Mouse (Mus musculus): ENCODE measurements around the gene Senp1. TPM values are rescaled to one million over a fixed set of nuclear protein-coding genes. Genes with fewer than 3 reads are reported as not detected.

Gene Senp1
- total and polyA plus RNA-seq, 3 experiments: 17.1 to 61.3 (median 55.5) TPM

- no peaks in the 10 kb centered on the region for H3K36me3 ChIP-seq (replicated peaks)
- H3K4me1 ChIP-seq (ENCODE audit: insufficient read depth, low read depth, low read length): no peaks in the 10 kb centered on the region; the same call in 1 of the 2 replicates
- DNase-seq (ENCODE audit: low spot score) (no peak), ATAC-seq (ENCODE audit: extremely low read depth, insufficient number of reproducible peaks, low FRiP score, poor library complexity, severe bottlenecking) (no peak)
- H3K4me3 ChIP-seq (ENCODE audit: low read depth, low read length): no peak overlapping the region
- peaks cover 33% of the 10 kb centered on the region for H3K27me3 ChIP-seq (ENCODE audit: insufficient read depth, low read length)
- no peak for TF ChIP-seq TAL1 (conservative IDR thresholded peaks at IDR 0.05; ENCODE audit: low read depth, low read length)
- TF ChIP-seq GATA2 (IDR thresholded peaks at IDR 0.05; ENCODE audit: borderline replicate concordance, low read depth, low read length): no peak
- no peaks in the 10 kb centered on the region for H3K9me3 ChIP-seq (replicated peaks)
These were observed 71.7 kb downstream of the Senp1 start for GRCm38 (mm10) chr15:98021886-98022285.

- no peaks in the 10 kb centered on the region for H3K36me3 ChIP-seq (replicated peaks)
- H3K4me3 ChIP-seq (ENCODE audit: low read depth, low read length): no peak overlapping the region
- H3K9me3 ChIP-seq (replicated peaks): no peaks in the 10 kb centered on the region
- no peak for TF ChIP-seq CTCF (IDR thresholded peaks at IDR 0.05; ENCODE audit: low read depth, low read length)
- TF ChIP-seq GATA2 (IDR thresholded peaks at IDR 0.05; ENCODE audit: borderline replicate concordance, low read depth, low read length): no peak
- TF ChIP-seq GATA1 (IDR thresholded peaks at IDR 0.05; ENCODE audit: borderline replicate concordance, low read length): no peak
- no peak for TF ChIP-seq TAL1 (conservative IDR thresholded peaks at IDR 0.05; ENCODE audit: low read depth, low read length)
- no peak for TF ChIP-seq POLR2AphosphoS5 (IDR thresholded peaks at IDR 0.05; ENCODE audit: insufficient replicate concordance, low read depth, low read length)
- peaks cover 11% of the 10 kb centered on the region for H3K27me3 ChIP-seq (ENCODE audit: insufficient read depth, low read length)
- ATAC-seq (ENCODE audit: extremely low read depth, insufficient number of reproducible peaks, low FRiP score, poor library complexity, severe bottlenecking) (no peak), DNase-seq (ENCODE audit: low spot score) (no peak)
- no peaks in the 10 kb centered on the region; the same call in 1 of the 2 replicates for H3K4me1 ChIP-seq (ENCODE audit: insufficient read depth, low read depth, low read length)
These were observed 74.5 kb downstream of the Senp1 start for GRCm38 (mm10) chr15:98019047-98019446.

DNA sequence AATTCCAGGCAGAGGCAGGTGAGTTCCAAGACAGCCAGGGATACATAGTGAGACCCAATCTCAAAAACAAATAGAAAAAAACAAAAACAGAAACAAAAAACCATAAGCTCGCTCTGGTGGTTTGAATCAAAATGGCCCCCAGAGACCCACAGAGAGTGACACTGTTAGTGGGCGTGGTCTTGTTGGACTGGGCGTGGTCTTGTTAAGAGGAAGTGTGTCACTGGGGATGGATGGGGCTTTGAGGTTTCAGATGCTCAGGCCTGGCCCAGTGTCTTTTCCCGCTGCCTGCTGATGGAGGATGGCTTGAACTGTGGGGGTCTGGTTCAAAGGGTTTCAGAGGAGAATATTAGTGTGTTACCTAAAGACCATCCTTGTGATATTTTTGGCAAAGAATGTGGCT is 75.6 kb downstream of the Senp1 start:
- Histone ChIP-seq H3K4me1 (ENCODE audit: insufficient read depth, low read depth, low read length) (no peaks in the 10 kb centered on the region; the same call in 1 of the 2 replicates), H3K36me3 (replicated peaks) (no peaks in the 10 kb centered on the region), H3K4me3 (ENCODE audit: low read depth, low read length) (no peak overlapping the region), H3K27me3 (ENCODE audit: insufficient read depth, low read length) (peaks cover 7% of the 10 kb centered on the region), H3K9me3 (replicated peaks) (no peaks in the 10 kb centered on the region)
- TF ChIP-seq TAL1 (conservative IDR thresholded peaks at IDR 0.05; ENCODE audit: low read depth, low read length) (no peak), GATA2 (IDR thresholded peaks at IDR 0.05; ENCODE audit: borderline replicate concordance, low read depth, low read length) (no peak), GATA1 (IDR thresholded peaks at IDR 0.05; ENCODE audit: borderline replicate concordance, low read length) (no peak), CTCF (IDR thresholded peaks at IDR 0.05; ENCODE audit: low read depth, low read length) (no peak), POLR2AphosphoS5 (IDR thresholded peaks at IDR 0.05; ENCODE audit: insufficient replicate concordance, low read depth, low read length) (no peak)
- ATAC-seq (ENCODE audit: extremely low read depth, insufficient number of reproducible peaks, low FRiP score, poor library complexity, severe bottlenecking): no peak
- DNase-seq (ENCODE audit: low spot score): no peak

GRCm38 (mm10) chr15:98012810-98013209 is 80.7 kb downstream of the Senp1 start:
- Histone ChIP-seq H3K9me3 (replicated peaks) (no peaks in the 10 kb centered on the region), H3K4me1 (ENCODE audit: insufficient read depth, low read depth, low read length) (no peaks in the 10 kb centered on the region; the same call in 1 of the 2 replicates), H3K4me3 (ENCODE audit: low read depth, low read length) (no peak overlapping the region), H3K27me3 (ENCODE audit: insufficient read depth, low read length) (peaks cover 32% of the 10 kb centered on the region), H3K36me3 (replicated peaks) (no peaks in the 10 kb centered on the region)
- DNase-seq (ENCODE audit: low spot score): no peak
- TF ChIP-seq TAL1 (conservative IDR thresholded peaks at IDR 0.05; ENCODE audit: low read depth, low read length) (no peak), GATA1 (IDR thresholded peaks at IDR 0.05; ENCODE audit: borderline replicate concordance, low read length) (no peak), POLR2AphosphoS5 (IDR thresholded peaks at IDR 0.05; ENCODE audit: insufficient replicate concordance, low read depth, low read length) (no peak), GATA2 (IDR thresholded peaks at IDR 0.05; ENCODE audit: borderline replicate concordance, low read depth, low read length) (no peak), CTCF (IDR thresholded peaks at IDR 0.05; ENCODE audit: low read depth, low read length) (no peak)
- ATAC-seq (ENCODE audit: extremely low read depth, insufficient number of reproducible peaks, low FRiP score, poor library complexity, severe bottlenecking): no peak

DNA sequence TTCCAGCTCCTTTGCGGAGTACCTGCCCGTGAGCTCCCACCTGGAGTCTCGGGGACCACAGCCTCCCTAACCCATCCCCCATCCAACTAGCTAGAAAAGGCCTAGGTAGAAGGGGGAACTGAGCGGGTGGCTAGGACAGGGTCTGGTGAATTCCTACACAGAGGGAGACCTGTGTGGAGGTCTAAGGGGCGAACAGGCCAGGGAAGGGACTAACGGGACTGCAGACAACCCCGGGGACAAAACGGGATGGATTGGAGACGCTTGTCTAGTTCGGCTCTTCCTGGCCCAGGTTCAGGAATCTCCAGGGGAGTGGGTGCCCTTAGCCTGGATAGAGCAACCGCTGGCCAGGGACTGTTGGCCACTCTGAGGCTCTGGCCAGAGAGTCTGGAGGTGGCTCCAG is 88.4 kb downstream of the Senp1 start:
- H3K9me3 ChIP-seq (replicated peaks): no peaks in the 10 kb centered on the region
- no peaks in the 10 kb centered on the region for H3K36me3 ChIP-seq (replicated peaks)
- ATAC-seq (ENCODE audit: extremely low read depth, insufficient number of reproducible peaks, low FRiP score, poor library complexity, severe bottlenecking) (no peak), DNase-seq (ENCODE audit: low spot score) (no peak)
- no peaks in the 10 kb centered on the region for H3K4me1 ChIP-seq (ENCODE audit: insufficient read depth, low read depth, low read length)
- peaks cover 60% of the 10 kb centered on the region for H3K27me3 ChIP-seq (ENCODE audit: insufficient read depth, low read length)
- TF ChIP-seq GATA2 (IDR thresholded peaks at IDR 0.05; ENCODE audit: borderline replicate concordance, low read depth, low read length) (no peak), POLR2AphosphoS5 (IDR thresholded peaks at IDR 0.05; ENCODE audit: insufficient replicate concordance, low read depth, low read length) (no peak), CTCF (IDR thresholded peaks at IDR 0.05; ENCODE audit: low read depth, low read length) (no peak), TAL1 (conservative IDR thresholded peaks at IDR 0.05; ENCODE audit: low read depth, low read length) (no peak), GATA1 (IDR thresholded peaks at IDR 0.05; ENCODE audit: borderline replicate concordance, low read length) (no peak)
- no peak overlapping the region for H3K4me3 ChIP-seq (ENCODE audit: low read depth, low read length)

- DNase-seq (ENCODE audit: low spot score) (no peak), ATAC-seq (ENCODE audit: extremely low read depth, insufficient number of reproducible peaks, low FRiP score, poor library complexity, severe bottlenecking) (no peak)
- Histone ChIP-seq H3K27me3 (ENCODE audit: insufficient read depth, low read length) (peaks cover 59% of the 10 kb centered on the region), H3K9me3 (replicated peaks) (no peaks in the 10 kb centered on the region), H3K4me3 (ENCODE audit: low read depth, low read length) (no peak overlapping the region), H3K36me3 (replicated peaks) (no peaks in the 10 kb centered on the region), H3K4me1 (ENCODE audit: insufficient read depth, low read depth, low read length) (no peaks in the 10 kb centered on the region)
- no peak for TF ChIP-seq GATA2 (IDR thresholded peaks at IDR 0.05; ENCODE audit: borderline replicate concordance, low read depth, low read length)
- TF ChIP-seq GATA1 (IDR thresholded peaks at IDR 0.05; ENCODE audit: borderline replicate concordance, low read length): no peak
- TF ChIP-seq TAL1 (conservative IDR thresholded peaks at IDR 0.05; ENCODE audit: low read depth, low read length): no peak
- TF ChIP-seq POLR2AphosphoS5 (IDR thresholded peaks at IDR 0.05; ENCODE audit: insufficient replicate concordance, low read depth, low read length): no peak
- no peak for TF ChIP-seq CTCF (IDR thresholded peaks at IDR 0.05; ENCODE audit: low read depth, low read length)
These were observed 88.8 kb downstream of the Senp1 start for GRCm38 (mm10) chr15:98004740-98005159.
